In the genomic region with DNA sequence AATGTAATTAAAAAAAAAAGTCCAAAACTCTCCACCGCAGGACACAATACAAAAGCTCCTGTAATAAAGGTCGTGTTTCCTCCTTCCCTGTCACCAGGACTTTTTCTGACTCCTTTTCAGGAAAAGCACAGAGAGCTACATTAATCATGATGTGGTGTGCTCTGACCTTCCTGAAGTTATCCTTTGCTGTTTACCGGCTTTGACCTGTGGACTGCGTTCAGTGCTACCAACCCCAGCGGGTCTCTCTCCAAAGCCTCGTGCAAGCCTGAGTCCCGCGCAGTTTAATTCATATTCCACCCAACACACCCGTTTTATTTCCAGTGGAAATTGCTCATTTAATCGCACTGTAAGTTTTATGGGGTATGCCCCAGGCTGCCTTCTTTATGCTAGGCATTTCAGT, we compare ENCODE assay signal across 16 mouse cellular contexts. TPM values are rescaled to one million over a fixed set of nuclear protein-coding genes. Genes with fewer than 3 reads are reported as not detected.
DNase-seq lines count a peak whose midpoint lies in the region; ATAC-seq and TF ChIP-seq lines count a peak whose summit lies in the region.
"Had no signal": no experiment of that assay in that cellular context is flagged by ENCODE, and none has a peak within 500 bp of the region (broad histone marks: within the 10 kb centered on the region; RNA-seq: fewer than 3 reads in every experiment).

No protein-coding gene starts in this region.

- TF ChIP-seq EP300 in stomach, postnatal 0 days (optimal IDR thresholded peaks at IDR 0.05), result no peak

- ATAC-seq in stomach, embryonic 15.5 days (ENCODE audit: insufficient read depth, low FRiP score, low read depth), result no peak
- ATAC-seq in stomach, postnatal 0 days (ENCODE audit: low FRiP score, low TSS enrichment), result no peak
- ATAC-seq in CD4-positive, CD25-positive, alpha-beta regulatory T cell, adult 4 months, result no peak

- no peaks in the 10 kb centered on the region for H3K27me3 ChIP-seq in stomach, embryonic 15.5 days (replicated peaks)
- no peaks in the 10 kb centered on the region for H3K27me3 ChIP-seq in stomach, postnatal 0 days (ENCODE audit: control insufficient read depth, insufficient read depth, low read length)
- peaks cover 11% of the 10 kb centered on the region for H3K27me3 ChIP-seq in limb, embryonic 10.5 days (ENCODE audit: low read depth, poor library complexity, severe bottlenecking)
- H3K27me3 ChIP-seq: embryonic facial prominence, embryonic 15.5 days had no signal

- H3K9me3 ChIP-seq in stomach, embryonic 15.5 days, result no peaks in the 10 kb centered on the region
- no peaks in the 10 kb centered on the region for H3K9me3 ChIP-seq in stomach, postnatal 0 days (ENCODE audit: control insufficient read depth, low read length)
- no peaks in the 10 kb centered on the region for H3K9me3 ChIP-seq in limb, embryonic 10.5 days (replicated peaks)
- H3K9me3 ChIP-seq: embryonic facial prominence, embryonic 15.5 days; forebrain, embryonic 12.5 days; hindbrain, embryonic 13.5 days had no signal

- WGBS in stomach, embryonic 15.5 days, result 48% methylated on average over 10 of the region's 10 CpGs
- WGBS in stomach, postnatal 0 days, result 48% methylated on average over 10 of the region's 10 CpGs
- WGBS in limb, embryonic 10.5 days, result 52% methylated on average over 10 of the region's 10 CpGs

- DNase-seq in adrenal gland, postnatal 10 days, result peak; percentile 23
- no peak for DNase-seq in adrenal gland, postnatal 25 days
- DNase-seq in stomach, postnatal 0 days (ENCODE audit: low spot score), result no peak
- DNase-seq in limb, embryonic 10.5 days (ENCODE audit: low spot score), result no peak
- no peak for DNase-seq in urinary bladder, postnatal 4 days (ENCODE audit: low spot score in 2 of 2)
- DNase-seq in cerebellum, postnatal 4 days (ENCODE audit: low spot score in 2 of 2), result no peak
- DNase-seq: cerebellum, adult 9-10 months; left cerebral cortex, postnatal 4 days; right cerebral cortex, adult 18-20 months; thymus, postnatal 4 days had no signal

- no peak overlapping the region for H3K4me3 ChIP-seq in stomach, embryonic 15.5 days (replicated peaks)
- no peak overlapping the region for H3K4me3 ChIP-seq in stomach, postnatal 0 days (ENCODE audit: low read depth, low read length)
- no peak overlapping the region for H3K4me3 ChIP-seq in limb, embryonic 10.5 days
- H3K4me3 ChIP-seq: embryonic facial prominence, embryonic 15.5 days; forebrain, embryonic 12.5 days; hindbrain, embryonic 13.5 days had no signal

- H3K36me3 ChIP-seq in stomach, embryonic 15.5 days, result no peaks in the 10 kb centered on the region
- no peaks in the 10 kb centered on the region for H3K36me3 ChIP-seq in stomach, postnatal 0 days (ENCODE audit: control insufficient read depth, insufficient read depth, low read length)
- H3K36me3 ChIP-seq in limb, embryonic 10.5 days, result no peaks in the 10 kb centered on the region
- H3K36me3 ChIP-seq: embryonic facial prominence, embryonic 15.5 days; forebrain, embryonic 12.5 days; hindbrain, embryonic 13.5 days had no signal

- H3K27ac ChIP-seq in stomach, embryonic 15.5 days, result 0 out of 2 replicates have a peak overlapping the region, but pooled peaks have one; percentile 8
- H3K27ac ChIP-seq in stomach, postnatal 0 days (replicated peaks), result no peak overlapping the region
- peak overlapping the region; percentile 83 for H3K27ac ChIP-seq in limb, embryonic 10.5 days
- H3K27ac ChIP-seq: embryonic facial prominence, embryonic 15.5 days; forebrain, embryonic 12.5 days; hindbrain, embryonic 13.5 days had no signal

- TF ChIP-seq CTCF in stomach, postnatal 0 days (IDR thresholded peaks at IDR 0.05; ENCODE audit: low read depth), result no peak

- H3K4me2 ChIP-seq in stomach, embryonic 15.5 days, result no peak overlapping the region
- H3K4me2 ChIP-seq in stomach, postnatal 0 days (replicated peaks; ENCODE audit: low read depth), result no peak overlapping the region
- H3K4me2 ChIP-seq: embryonic facial prominence, embryonic 15.5 days; forebrain, embryonic 12.5 days; hindbrain, embryonic 13.5 days; midbrain, embryonic 11.5 days had no signal

- peaks cover 12% of the 10 kb centered on the region; the same call in 1 of the 2 replicates for H3K4me1 ChIP-seq in stomach, embryonic 15.5 days
- H3K4me1 ChIP-seq in stomach, postnatal 0 days (replicated peaks; ENCODE audit: control insufficient read depth, insufficient read depth), result peaks cover 6% of the 10 kb centered on the region
- H3K4me1 ChIP-seq in limb, embryonic 10.5 days, result peaks cover 65% of the 10 kb centered on the region

- no peak overlapping the region for H3K9ac ChIP-seq in stomach, embryonic 15.5 days
- H3K9ac ChIP-seq in stomach, postnatal 0 days (ENCODE audit: low read length), result no peak overlapping the region
- H3K9ac ChIP-seq: embryonic facial prominence, embryonic 15.5 days; forebrain, embryonic 12.5 days; hindbrain, embryonic 13.5 days had no signal

RNA-seq across cellular contexts. Expression of a gene that starts 51.1 kb away (rescaled TPM):
- total RNA-seq in adrenal gland, postnatal 10 days (2021), result 100 to 1,000 TPM; 358 to 456 TPM
- 426 and 454 TPM in 2 replicates for total RNA-seq in adrenal gland, postnatal 25 days (2021)
- 241 and 344 TPM in 2 replicates for polyA plus RNA-seq in stomach, embryonic 15.5 days (2015; fragmentation: Nextera tagmentation; extraction: Ambion mirVana)
- 116 and 127 TPM in 2 replicates for polyA plus RNA-seq in stomach, postnatal 0 days (2015; fragmentation: Nextera tagmentation; extraction: Ambion mirVana)
- polyA plus RNA-seq in limb, embryonic 10.5 days (2016; fragmentation: Nextera tagmentation; extraction: Ambion mirVana), result 352 and 369 TPM in 2 replicates
- polyA plus RNA-seq in CD4-positive, CD25-positive, alpha-beta regulatory T cell, adult 4 months (2017; shearing (Covaris generic)), result 100 to 1,000 TPM; 113 to 198 TPM
